Mouse (Mus musculus): ENCODE measurements at regions not wholly inside any gene's neighbourhood (a gene's known extent, or its start where the extent isn't known, plus 50 kb on each side); places are given as distances from the start of the nearest gene placed in this dataset.

GRCm38 (mm10) chr19:60684417-60684816, 71.4 kb upstream of the Nanos1 start:
- DNase-seq (ENCODE audit: low read depth, low spot score) = no peak

- no peak for DNase-seq (ENCODE audit: low read depth, low spot score)
Observed at GRCm38 (mm10) chr19:60682283-60682682, 73.5 kb upstream of the Nanos1 start.

- DNase-seq (ENCODE audit: low read depth, low spot score) = peak; percentile 46
Observed at GRCm38 (mm10) chr19:60681481-60681880, 74.3 kb upstream of the Nanos1 start.

GRCm38 (mm10) chr19:60678236-60678635, 77.6 kb upstream of the Nanos1 start:
- DNase-seq (ENCODE audit: low read depth, low spot score) = no peak

- DNase-seq (ENCODE audit: low read depth, low spot score) = no peak
Observed at GRCm38 (mm10) chr19:60674953-60675472, 80.8 kb upstream of the Nanos1 start.

GRCm38 (mm10) chr19:60670781-60671180, 85.0 kb upstream of the Nanos1 start:
- no peak for DNase-seq (ENCODE audit: low read depth, low spot score)

GRCm38 (mm10) chr19:60665842-60666241, 85.0 kb upstream of the Cacul1 start:
- DNase-seq (ENCODE audit: low read depth, low spot score) = no peak

GRCm38 (mm10) chr19:60651102-60651695, 70.4 kb upstream of the Cacul1 start:
- no peak for DNase-seq (ENCODE audit: low read depth, low spot score)

- DNase-seq (ENCODE audit: low read depth, low spot score) = no peak
Observed at GRCm38 (mm10) chr19:60640065-60640464, 59.2 kb upstream of the Cacul1 start.
